Mouse (Mus musculus) liver, embryonic 15.5 days (tissue): ENCODE measurements around the gene Hes2. TPM values are rescaled to one million over a fixed set of nuclear protein-coding genes. Genes with fewer than 3 reads are reported as not detected.

ENCODE experiments used
- ATAC-seq: fragments of 200-750 bp; cut with Nextera tagmentation; 2 replicates; pipeline ENCODE4 v1.8.0; 2017; ENCODE audit warnings: moderate number of reproducible peaks, mild to moderate bottlenecking, moderate library complexity; ENCODE audit not compliant: insufficient read depth
- H3K27ac ChIP-seq: fragments of 300-500 bp; sonication (generic); replicated peaks from 2 replicates; pipeline ENCODE4 v1.5.1; 2015; ENCODE audit warnings: mild to moderate bottlenecking, inconsistent platforms
- H3K27me3 ChIP-seq: fragments of 300-500 bp; sonication (generic); 2 replicates; pipeline ENCODE4 v1.6.1; 2015; ENCODE audit warnings: mild to moderate bottlenecking, inconsistent platforms
- H3K36me3 ChIP-seq: fragments of 300-500 bp; sonication (generic); replicated peaks from 2 replicates; pipeline ENCODE4 v1.6.1; 2015; ENCODE audit warnings: moderate library complexity, mild to moderate bottlenecking, inconsistent platforms
- H3K4me1 ChIP-seq: fragments of 300-500 bp; sonication (generic); replicated peaks from 2 replicates; pipeline ENCODE4 v1.6.1; 2015; ENCODE audit warnings: inconsistent platforms
- H3K4me2 ChIP-seq: fragments of 300-500 bp; sonication (generic); 2 replicates; pipeline ENCODE4 v1.6.1; 2015; ENCODE audit warnings: moderate library complexity, mild to moderate bottlenecking, inconsistent platforms
- H3K4me3 ChIP-seq: fragments of 300-500 bp; sonication (generic); replicated peaks from 2 replicates; pipeline ENCODE4 v1.5.1; 2015; ENCODE audit warnings: mild to moderate bottlenecking, inconsistent platforms
- H3K9ac ChIP-seq: fragments of 300-500 bp; sonication (generic); 2 replicates; pipeline ENCODE4 v1.6.1; 2015; ENCODE audit warnings: moderate library complexity, mild to moderate bottlenecking, inconsistent platforms
- H3K9me3 ChIP-seq: fragments of 300-500 bp; sonication (generic); replicated peaks from 2 replicates; pipeline ENCODE4 v1.6.1; 2016; ENCODE audit warnings: inconsistent platforms
- WGBS: fragments of 180-500 bp; shearing (Covaris S2); methylation state at CpG from one replicate; pipeline ENCODE4 v1.1.7; 2015; ENCODE audit warnings: mixed read lengths; ENCODE audit not compliant: insufficient replicate concordance; 5-methylcytosine and 5-hydroxymethylcytosine counted together
- polyA plus RNA-seq: library from polyadenylated mRNA; unstranded; fragments of >200 nt; fragmentation: Nextera tagmentation; extraction: Ambion mirVana; gene quantifications from 2 replicates; pipeline ENCODE4 v1.2.1, GENCODE M21; 2015

Gene Hes2
- polyA plus RNA-seq, 1 experiment from 2014 or later: not detected

GRCm38 (mm10) chr4:152165036-152165931 lies 6.6 kb downstream of the Hes2 start:
- Histone ChIP-seq H3K36me3 (no peaks in the 10 kb centered on the region), H3K4me3 (no peak overlapping the region), H3K9me3 (no peaks in the 10 kb centered on the region), H3K4me1 (0 out of 2 replicates have a peak, but pooled peaks cover 4% of the 10 kb centered on the region), H3K9ac (no peak overlapping the region), H3K27ac (no peak overlapping the region), H3K4me2 (0 out of 2 replicates have a peak overlapping the region, but pooled peaks have one; percentile 4), H3K27me3 (peaks cover 67% of the 10 kb centered on the region)
- ATAC-seq: no peak
- 20% methylated on average over 22 of the region's 22 CpGs for WGBS

- 51% methylated on average over 8 of the region's 8 CpGs for WGBS
- Histone ChIP-seq H3K27ac (no peak overlapping the region), H3K4me2 (no peak overlapping the region), H3K27me3 (peaks cover 49% of the 10 kb centered on the region), H3K9ac (no peak overlapping the region), H3K36me3 (no peaks in the 10 kb centered on the region), H3K4me3 (no peak overlapping the region), H3K9me3 (no peaks in the 10 kb centered on the region), H3K4me1 (0 out of 2 replicates have a peak, but pooled peaks cover 4% of the 10 kb centered on the region)
- no peak for ATAC-seq
These were observed 9.4 kb downstream of the Hes2 start for GRCm38 (mm10) chr4:152168052-152168451.

- Histone ChIP-seq H3K9ac (no peak overlapping the region), H3K27ac (no peak overlapping the region), H3K27me3 (peaks cover 50% of the 10 kb centered on the region), H3K4me2 (no peak overlapping the region), H3K4me3 (no peak overlapping the region), H3K36me3 (no peaks in the 10 kb centered on the region), H3K4me1 (0 out of 2 replicates have a peak, but pooled peaks cover 4% of the 10 kb centered on the region), H3K9me3 (no peaks in the 10 kb centered on the region)
- ATAC-seq: no peak
- WGBS: 56% methylated on average over 7 of the region's 7 CpGs
These were observed 10.4 kb downstream of the Hes2 start for GRCm38 (mm10) chr4:152169103-152169502.

- Histone ChIP-seq H3K4me2 (no peak overlapping the region), H3K9me3 (no peaks in the 10 kb centered on the region), H3K27me3 (peaks cover 42% of the 10 kb centered on the region), H3K9ac (no peak overlapping the region), H3K4me1 (0 out of 2 replicates have a peak, but pooled peaks cover 2% of the 10 kb centered on the region), H3K4me3 (no peak overlapping the region), H3K36me3 (no peaks in the 10 kb centered on the region), H3K27ac (no peak overlapping the region)
- WGBS: 70% methylated on average over 10 of the region's 10 CpGs
- no peak for ATAC-seq
These were observed 11.6 kb downstream of the Hes2 start for GRCm38 (mm10) chr4:152170286-152170685.

- H3K4me2 ChIP-seq: no peak overlapping the region
- no peak overlapping the region for H3K27ac ChIP-seq
- H3K4me3 ChIP-seq: no peak overlapping the region
- no peaks in the 10 kb centered on the region for H3K4me1 ChIP-seq
- H3K27me3 ChIP-seq: peaks cover 36% of the 10 kb centered on the region
- H3K9me3 ChIP-seq: no peaks in the 10 kb centered on the region
- H3K9ac ChIP-seq: no peak overlapping the region
- ATAC-seq: no peak
- H3K36me3 ChIP-seq: no peaks in the 10 kb centered on the region
- 63% methylated on average over 6 of the region's 6 CpGs for WGBS
These were observed 12.9 kb downstream of the Hes2 start for GRCm38 (mm10) chr4:152171543-152171942.

GRCm38 (mm10) chr4:152173041-152173440 lies 14.4 kb downstream of the Hes2 start:
- Histone ChIP-seq H3K4me3 (no peak overlapping the region), H3K27ac (no peak overlapping the region), H3K36me3 (no peaks in the 10 kb centered on the region), H3K4me2 (no peak overlapping the region), H3K4me1 (peaks cover 12% of the 10 kb centered on the region), H3K27me3 (peaks cover 43% of the 10 kb centered on the region), H3K9ac (no peak overlapping the region), H3K9me3 (no peaks in the 10 kb centered on the region)
- under 1% methylated on average over 5 of the region's 5 CpGs for WGBS
- no peak for ATAC-seq

- H3K36me3 ChIP-seq: no peaks in the 10 kb centered on the region
- H3K27ac ChIP-seq: no peak overlapping the region
- no peaks in the 10 kb centered on the region for H3K9me3 ChIP-seq
- no peak for ATAC-seq
- H3K4me1 ChIP-seq: peaks cover 21% of the 10 kb centered on the region
- WGBS: 69% methylated on average over 9 of the region's 9 CpGs
- peaks cover 47% of the 10 kb centered on the region for H3K27me3 ChIP-seq
- H3K4me2 ChIP-seq: no peak overlapping the region
- no peak overlapping the region for H3K9ac ChIP-seq
- H3K4me3 ChIP-seq: no peak overlapping the region
These were observed 15.3 kb downstream of the Hes2 start for GRCm38 (mm10) chr4:152173956-152174355.

- Histone ChIP-seq H3K4me2 (peak overlapping the region; percentile 94; the same call in 1 of the 2 replicates), H3K9ac (no peak overlapping the region), H3K27me3 (peaks cover 53% of the 10 kb centered on the region), H3K4me3 (no peak overlapping the region), H3K4me1 (peaks cover 33% of the 10 kb centered on the region), H3K36me3 (no peaks in the 10 kb centered on the region), H3K27ac (peak overlapping the region; percentile 80; the same call in 1 of the 2 replicates), H3K9me3 (no peaks in the 10 kb centered on the region)
- ATAC-seq: no peak
- 27% methylated on average over 3 of the region's 3 CpGs for WGBS
These were observed 18.0 kb downstream of the Hes2 start for GRCm38 (mm10) chr4:152176638-152177037.

- H3K27ac ChIP-seq: peak overlapping the region; percentile 80
- H3K4me3 ChIP-seq: peak overlapping the region; percentile 66
- peak overlapping the region; percentile 73 for H3K9ac ChIP-seq
- H3K4me1 ChIP-seq: peaks cover 33% of the 10 kb centered on the region
- ATAC-seq: no peak
- 25% methylated on average over 6 of the region's 6 CpGs for WGBS
- H3K36me3 ChIP-seq: no peaks in the 10 kb centered on the region
- H3K27me3 ChIP-seq: peaks cover 53% of the 10 kb centered on the region
- H3K9me3 ChIP-seq: no peaks in the 10 kb centered on the region
- peak overlapping the region; percentile 94 for H3K4me2 ChIP-seq
These were observed 18.5 kb downstream of the Hes2 start for GRCm38 (mm10) chr4:152177174-152177536.

- Histone ChIP-seq H3K27ac (peak within 1 kb of the TSS; percentile 80), H3K9ac (peak within 1 kb of the TSS; percentile 73), H3K9me3 (no peaks in the 10 kb centered on the region), H3K4me1 (peaks cover 33% of the 10 kb centered on the region), H3K27me3 (peaks cover 51% of the 10 kb centered on the region), H3K4me2 (peak within 1 kb of the TSS; percentile 94), H3K4me3 (peak within 1 kb of the TSS; percentile 66), H3K36me3 (no peaks in the 10 kb centered on the region)
- peak; percentile 95 for ATAC-seq
- under 1% methylated on average over 106 of the region's 108 CpGs for WGBS
These were observed 19.1 kb downstream of the Hes2 start, which contains the start of gene Acot7 for GRCm38 (mm10) chr4:152177537-152178343. Gene Acot7, plus strand, starts transcription at chr4:152178134.

- WGBS: under 1% methylated on average over 35 of the region's 35 CpGs
- H3K4me2 ChIP-seq: peak overlapping the region; percentile 94
- ATAC-seq: peak; percentile 13
These were observed 19.7 kb downstream of the Hes2 start for GRCm38 (mm10) chr4:152178344-152178864.

More at GRCm38 (mm10) chr4:152178344-152178864, 19.7 kb downstream of the Hes2 start:
- Histone ChIP-seq H3K9ac (peak overlapping the region; percentile 50), H3K36me3 (no peaks in the 10 kb centered on the region), H3K9me3 (no peaks in the 10 kb centered on the region), H3K4me3 (peak overlapping the region; percentile 66), H3K27me3 (peaks cover 48% of the 10 kb centered on the region), H3K4me1 (peaks cover 33% of the 10 kb centered on the region), H3K27ac (no peak overlapping the region)
